Mouse (Mus musculus) neural tube, embryonic 14.5 days (tissue): ENCODE results near the gene Mafg. TPM values are rescaled to one million over a fixed set of nuclear protein-coding genes. Genes with fewer than 3 reads are reported as not detected.

Experiments used
- ATAC-seq: fragments of 200-750 bp; cut with Nextera tagmentation; 2 replicates; pipeline ENCODE4 v1.8.0; 2017; ENCODE audit warnings: low read depth, mild to moderate bottlenecking, moderate TSS enrichment, moderate library complexity
- H3K27ac ChIP-seq: fragments of 300-500 bp; sonication (generic); 2 replicates; pipeline ENCODE4 v1.5.1; 2014; ENCODE audit warnings: low read depth, mild to moderate bottlenecking, control low read depth, low read length, moderate library complexity, mixed read lengths
- H3K27me3 ChIP-seq: fragments of 300-500 bp; sonication (generic); 2 replicates; pipeline ENCODE4 v1.6.1; 2014; ENCODE audit warnings: low read length; ENCODE audit not compliant: control insufficient read depth, insufficient read depth
- H3K36me3 ChIP-seq: fragments of 300-500 bp; sonication (generic); 2 replicates; pipeline ENCODE4 v1.6.1; 2014; ENCODE audit warnings: low read length, mixed read lengths; ENCODE audit not compliant: control insufficient read depth, insufficient read depth
- H3K4me1 ChIP-seq: fragments of 300-500 bp; sonication (generic); 2 replicates; pipeline ENCODE4 v1.6.1; 2014; ENCODE audit warnings: low read length; ENCODE audit not compliant: control insufficient read depth, insufficient read depth
- H3K4me2 ChIP-seq: fragments of 300-500 bp; sonication (generic); 2 replicates; pipeline ENCODE4 v1.6.1; 2014; ENCODE audit warnings: mild to moderate bottlenecking, low read depth, low read length, control low read depth
- H3K4me3 ChIP-seq: fragments of 300-500 bp; sonication (generic); 2 replicates; pipeline ENCODE4 v1.5.1; 2014; ENCODE audit warnings: low read depth, low read length, control low read depth, mixed read lengths
- H3K9ac ChIP-seq: fragments of 300-500 bp; sonication (generic); replicated peaks from 2 replicates; pipeline ENCODE4 v1.6.1; 2014; ENCODE audit warnings: low read depth, mild to moderate bottlenecking, control low read depth, low read length, mixed read lengths
- H3K9me3 ChIP-seq: fragments of 300-500 bp; sonication (generic); 2 replicates; pipeline ENCODE4 v1.6.1; 2016; ENCODE audit warnings: low read length; ENCODE audit not compliant: control insufficient read depth
- WGBS: fragments of 180-500 bp; shearing (Covaris S2); extraction: QIAGEN DNeasy Blood & Tissue Kit; methylation state at CpG from one replicate; pipeline ENCODE4 v1.1.7; 2014; 5-methylcytosine and 5-hydroxymethylcytosine counted together
- polyA plus RNA-seq: library from polyadenylated mRNA; unstranded; fragments of >200 nt; fragmentation: Nextera tagmentation; extraction: Ambion mirVana; gene quantifications from 2 replicates; pipeline ENCODE4 v1.2.1, GENCODE M21; 2014

Gene Mafg
- polyA plus RNA-seq, 1 experiment from 2014 or later = 30.5 TPM

- peak overlapping the region; percentile 93 for H3K9ac ChIP-seq
- peak overlapping the region; percentile 97 for H3K4me2 ChIP-seq
- 0 out of 2 replicates have a peak, but pooled peaks cover 5% of the 10 kb centered on the region for H3K36me3 ChIP-seq
- H3K27ac ChIP-seq = peak overlapping the region; percentile 87
- no peaks in the 10 kb centered on the region for H3K27me3 ChIP-seq
- peak; percentile 83 for ATAC-seq
- peaks cover 15% of the 10 kb centered on the region for H3K4me1 ChIP-seq
- H3K4me3 ChIP-seq = peak overlapping the region; percentile 88
- H3K9me3 ChIP-seq = no peaks in the 10 kb centered on the region
- WGBS = under 1% methylated on average over 55 of the region's 116 CpGs
Observed at GRCm38 (mm10) chr11:120632559-120633519, 561 bp downstream of the Mafg start.

- Histone ChIP-seq H3K27ac (no peak overlapping the region), H3K36me3 (0 out of 2 replicates have a peak, but pooled peaks cover 11% of the 10 kb centered on the region), H3K4me1 (peaks cover 15% of the 10 kb centered on the region), H3K27me3 (no peaks in the 10 kb centered on the region), H3K9me3 (no peaks in the 10 kb centered on the region), H3K9ac (peak overlapping the region; percentile 93), H3K4me3 (peak overlapping the region; percentile 88), H3K4me2 (peak overlapping the region; percentile 97)
- ATAC-seq = no peak
- WGBS = 61% methylated on average over 4 of the region's 4 CpGs
Observed at GRCm38 (mm10) chr11:120631726-120632448, 1.5 kb downstream of the Mafg start.

- peaks cover 15% of the 10 kb centered on the region for H3K4me1 ChIP-seq
- no peaks in the 10 kb centered on the region for H3K9me3 ChIP-seq
- peak overlapping the region; percentile 97; the same call in 1 of the 2 replicates for H3K4me2 ChIP-seq
- H3K27me3 ChIP-seq = no peaks in the 10 kb centered on the region
- H3K36me3 ChIP-seq = 0 out of 2 replicates have a peak, but pooled peaks cover 11% of the 10 kb centered on the region
- H3K27ac ChIP-seq = no peak overlapping the region; the same call in 1 of the 2 replicates
- no peak overlapping the region for H3K9ac ChIP-seq
- ATAC-seq = no peak
- H3K4me3 ChIP-seq = peak overlapping the region; percentile 88; the same call in 1 of the 2 replicates
- WGBS = 51% methylated on average over 7 of the region's 7 CpGs
Observed at GRCm38 (mm10) chr11:120630881-120631725, 2.3 kb downstream of the Mafg start.

GRCm38 (mm10) chr11:120630401-120630871 is 3.0 kb downstream of the Mafg start:
- H3K4me2 ChIP-seq = no peak overlapping the region; the same call in 1 of the 2 replicates
- peak overlapping the region; percentile 29 for H3K9ac ChIP-seq
- no peak overlapping the region for H3K4me3 ChIP-seq
- no peak for ATAC-seq
- no peaks in the 10 kb centered on the region for H3K27me3 ChIP-seq
- H3K4me1 ChIP-seq = peaks cover 16% of the 10 kb centered on the region
- no peak overlapping the region; the same call in 1 of the 2 replicates for H3K27ac ChIP-seq
- H3K36me3 ChIP-seq = 0 out of 2 replicates have a peak, but pooled peaks cover 11% of the 10 kb centered on the region
- WGBS = 56% methylated on average over 5 of the region's 5 CpGs
- H3K9me3 ChIP-seq = no peaks in the 10 kb centered on the region

- WGBS = 50% methylated on average over 7 of the region's 7 CpGs
- no peaks in the 10 kb centered on the region for H3K9me3 ChIP-seq
- no peak overlapping the region for H3K4me3 ChIP-seq
- 0 out of 2 replicates have a peak, but pooled peaks cover 11% of the 10 kb centered on the region for H3K36me3 ChIP-seq
- no peaks in the 10 kb centered on the region for H3K27me3 ChIP-seq
- no peak for ATAC-seq
- H3K4me1 ChIP-seq = peaks cover 20% of the 10 kb centered on the region
- no peak overlapping the region for H3K27ac ChIP-seq
- H3K9ac ChIP-seq = peak overlapping the region; percentile 29; the same call in 1 of the 2 replicates
- H3K4me2 ChIP-seq = no peak overlapping the region
Observed at GRCm38 (mm10) chr11:120629911-120630310, 3.5 kb downstream of the Mafg start.

GRCm38 (mm10) chr11:120629341-120629730 is 4.1 kb downstream of the Mafg start:
- no peak overlapping the region for H3K4me2 ChIP-seq
- H3K9me3 ChIP-seq = no peaks in the 10 kb centered on the region
- no peak overlapping the region for H3K9ac ChIP-seq
- H3K4me3 ChIP-seq = no peak overlapping the region
- peaks cover 20% of the 10 kb centered on the region for H3K4me1 ChIP-seq
- 80% methylated on average over 23 of the region's 23 CpGs for WGBS
- ATAC-seq = no peak
- H3K27me3 ChIP-seq = no peaks in the 10 kb centered on the region
- H3K36me3 ChIP-seq = 0 out of 2 replicates have a peak, but pooled peaks cover 11% of the 10 kb centered on the region
- no peak overlapping the region for H3K27ac ChIP-seq

GRCm38 (mm10) chr11:120628601-120629340 is 4.6 kb downstream of the Mafg start:
- no peak overlapping the region for H3K9ac ChIP-seq
- no peaks in the 10 kb centered on the region for H3K27me3 ChIP-seq
- H3K4me3 ChIP-seq = no peak overlapping the region
- H3K4me1 ChIP-seq = peaks cover 26% of the 10 kb centered on the region
- no peak overlapping the region for H3K4me2 ChIP-seq
- 95% methylated on average over 23 of the region's 23 CpGs for WGBS
- no peak overlapping the region for H3K27ac ChIP-seq
- ATAC-seq = no peak
- no peaks in the 10 kb centered on the region for H3K9me3 ChIP-seq
- H3K36me3 ChIP-seq = 0 out of 2 replicates have a peak, but pooled peaks cover 11% of the 10 kb centered on the region
